Mouse (Mus musculus): ENCODE results near the gene Fibp.
A peak's percentile ranks its signal among the peaks of the same experiment; 100 is the strongest.
"Not testable (repeated sequence)": the region's sequence is repeated elsewhere in the genome, so short reads cannot be mapped to it uniquely, and the experiment has no call there.

Fibp gene

DNA sequence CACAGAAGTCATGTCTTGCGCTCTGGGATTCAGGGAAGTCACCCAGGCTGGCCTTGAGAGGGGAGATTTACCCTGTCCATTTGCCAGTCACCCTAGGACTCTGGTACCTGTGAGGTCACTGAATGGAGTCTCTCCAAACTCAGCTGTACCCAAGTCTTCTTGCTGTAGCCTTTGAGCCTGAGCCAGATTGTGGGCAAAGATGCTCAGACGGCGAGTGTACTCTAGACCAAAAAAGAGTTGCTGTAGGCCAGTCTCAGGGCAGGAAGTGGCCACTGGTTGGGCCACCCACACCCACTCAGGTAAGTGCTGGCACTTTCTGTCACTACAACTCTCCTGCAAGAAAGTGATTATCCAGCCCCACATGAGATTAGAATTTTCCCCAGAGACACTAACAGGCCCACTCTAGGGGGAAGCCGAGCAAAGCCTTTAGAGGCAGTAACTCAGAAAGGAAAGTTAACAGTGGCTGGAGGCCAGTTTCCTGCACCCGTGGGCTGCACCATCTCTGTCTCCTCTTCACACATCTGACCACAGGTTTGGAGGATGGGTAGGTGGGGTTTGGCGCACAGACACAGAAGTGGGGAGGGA lies 6.6 kb downstream of the Fibp start:
- no peak for DNase-seq

DNA sequence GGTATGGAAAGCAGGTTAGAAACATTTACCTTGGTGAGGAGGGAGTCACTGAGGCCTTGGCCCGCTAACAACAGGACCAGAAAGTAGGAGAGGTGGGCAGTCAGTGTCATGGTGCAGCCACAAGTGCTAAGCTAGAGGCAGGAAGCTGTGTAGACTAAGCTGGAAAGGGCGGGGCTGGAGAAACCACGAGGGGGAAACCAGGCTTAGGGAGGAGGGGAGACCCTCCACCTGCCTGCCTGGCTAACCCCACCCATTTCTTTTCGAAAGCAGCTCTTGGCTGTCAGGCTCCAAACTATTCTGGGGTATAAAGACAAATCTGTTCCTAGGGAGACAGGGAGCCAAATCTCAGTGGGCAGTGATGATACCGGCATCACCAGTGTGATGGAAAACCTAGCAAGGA lies 8.0 kb downstream of the Fibp start, which contains the start of gene Ctsw:
TSS of gene Ctsw (minus strand) at position 134 of the 400 bp plus-strand sequence.
- no peak for DNase-seq

DNA sequence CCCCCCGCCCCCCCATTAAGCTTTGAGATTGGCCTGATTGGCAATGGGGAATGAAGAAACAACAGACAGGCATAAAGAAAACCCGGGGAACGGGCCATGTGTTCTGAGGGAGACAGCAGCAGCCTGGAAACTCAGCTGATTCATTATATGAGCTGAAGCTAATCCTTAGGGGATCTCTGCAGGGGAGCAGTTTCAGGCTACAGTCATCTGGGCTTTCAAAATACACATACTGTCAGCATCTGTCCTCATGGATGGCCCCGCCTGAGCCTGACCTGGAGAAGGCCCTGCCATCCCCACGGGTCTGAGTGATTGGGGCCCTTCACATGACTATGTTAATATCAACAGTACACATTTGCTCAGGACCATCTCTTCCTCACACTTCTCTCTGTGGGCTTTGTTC lies 11.4 kb downstream of the Fibp start:
- DNase-seq = no peak

DNA sequence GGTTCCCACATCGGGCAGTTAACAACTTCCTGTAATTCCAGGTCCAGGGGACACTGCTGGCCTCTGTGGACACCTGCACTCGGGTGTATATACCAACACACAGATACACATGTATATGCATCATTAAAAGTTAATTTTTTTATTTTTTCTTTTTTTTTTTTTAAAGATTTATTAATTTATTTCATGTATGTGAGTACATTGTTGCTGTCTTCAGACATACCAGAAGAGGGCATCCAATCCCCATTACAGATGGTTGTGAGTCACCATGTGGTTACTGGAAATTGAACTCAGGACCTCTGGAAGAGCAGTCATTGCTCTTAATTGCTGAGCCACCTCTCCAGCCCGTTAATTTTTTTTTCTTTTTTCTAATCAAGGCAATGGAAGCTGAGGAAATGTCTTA lies 12.4 kb downstream of the Fibp start:
- no peak for DNase-seq

DNA sequence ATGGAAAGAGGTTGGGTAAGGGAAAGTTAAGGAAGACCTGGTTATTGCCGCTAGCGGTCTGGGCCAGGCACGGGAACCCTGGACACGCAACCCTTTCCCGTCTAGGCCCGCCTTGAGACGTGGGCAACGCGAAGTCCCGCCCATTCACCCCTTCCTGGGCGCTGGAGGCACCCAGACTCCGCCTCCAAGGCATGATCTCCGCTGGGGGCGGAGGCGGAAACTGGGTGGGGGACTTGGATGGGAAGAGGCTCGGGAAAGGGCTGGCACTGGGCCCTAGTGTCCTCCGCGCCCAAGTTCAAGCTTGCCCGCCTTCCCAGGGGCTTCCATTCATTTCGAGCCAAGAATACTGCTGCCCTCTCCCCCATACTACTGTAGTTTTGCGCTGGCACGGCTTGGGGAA lies 13.3 kb downstream of the Fibp start, which contains the start of gene Efemp2:
TSS of gene Efemp2 (plus strand) at position 235 of the 400 bp plus-strand sequence.
- peak in 1 of 2 experiments; percentile 68 for DNase-seq

DNA sequence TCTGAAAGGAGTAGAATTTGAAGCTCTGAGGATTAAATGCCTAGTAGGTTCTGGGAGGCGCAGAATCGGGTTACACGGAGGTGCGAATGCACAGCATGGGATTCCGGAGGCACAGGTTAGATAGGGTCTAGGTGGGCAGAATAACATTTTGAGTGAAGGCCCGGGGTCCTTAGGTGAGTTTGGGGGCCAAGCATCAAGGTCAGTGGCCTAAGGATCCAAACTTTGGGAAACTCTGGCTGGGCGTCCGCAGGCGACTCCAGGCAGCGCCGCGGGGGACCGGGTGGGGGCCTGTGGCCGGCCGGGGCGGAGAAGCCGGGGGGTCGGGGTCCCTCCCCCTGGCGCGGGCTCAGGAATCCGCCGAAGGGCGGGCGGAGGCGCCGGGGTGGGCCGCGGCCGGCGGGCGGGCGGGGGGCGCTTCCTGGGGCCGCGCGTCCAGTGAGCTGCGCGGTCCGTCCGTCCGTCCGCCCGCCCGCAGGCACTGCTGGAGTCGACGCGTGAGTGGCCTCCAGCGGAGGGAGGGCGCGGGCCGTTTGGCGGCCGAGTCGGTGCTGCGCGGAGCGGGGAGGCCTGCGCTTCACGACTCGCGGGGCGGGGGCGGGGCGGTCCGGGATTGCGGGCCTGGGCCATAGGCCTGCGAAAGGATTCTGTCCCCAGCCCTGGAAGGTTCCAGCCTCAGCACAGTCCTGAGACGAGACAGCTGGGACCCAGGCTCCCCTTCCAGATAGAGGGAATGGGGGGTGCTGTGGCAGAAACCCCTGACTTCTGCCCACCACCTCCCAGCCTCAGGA lies 14.1 kb downstream of the Fibp start:
- peak in 1 of 2 experiments; percentile 69 for DNase-seq

DNA sequence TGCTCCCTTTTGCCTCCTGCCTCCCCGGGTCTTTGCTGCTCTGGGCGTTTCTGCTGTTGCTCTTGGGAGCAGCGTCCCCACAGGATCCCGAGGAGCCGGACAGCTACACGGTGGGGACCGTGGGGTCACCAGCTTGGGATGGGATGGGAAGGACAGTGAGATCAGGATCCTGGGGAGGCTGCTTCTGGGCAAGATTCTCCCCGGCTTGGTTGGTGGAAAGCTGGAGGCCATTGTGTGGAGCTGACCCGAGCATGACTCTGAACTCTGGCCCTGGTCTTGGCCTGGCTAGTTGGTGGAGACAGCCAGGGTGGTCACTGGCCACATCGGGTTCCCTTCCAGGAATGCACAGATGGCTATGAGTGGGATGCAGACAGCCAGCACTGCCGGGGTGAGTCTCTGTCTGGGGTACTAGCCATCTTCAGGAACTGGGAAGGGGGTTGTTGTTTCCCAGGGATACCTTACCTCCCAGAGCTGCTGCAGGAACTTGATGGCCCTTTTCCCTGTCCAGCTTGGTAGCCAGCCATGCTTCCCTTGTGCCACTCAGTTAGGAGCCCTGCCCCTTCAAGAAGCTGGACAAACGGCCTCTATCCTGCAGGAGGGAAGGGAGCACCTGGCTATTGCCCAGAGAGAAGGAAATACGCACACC lies 14.8 kb downstream of the Fibp start:
- peak; percentile 44 to 58 for DNase-seq

DNA sequence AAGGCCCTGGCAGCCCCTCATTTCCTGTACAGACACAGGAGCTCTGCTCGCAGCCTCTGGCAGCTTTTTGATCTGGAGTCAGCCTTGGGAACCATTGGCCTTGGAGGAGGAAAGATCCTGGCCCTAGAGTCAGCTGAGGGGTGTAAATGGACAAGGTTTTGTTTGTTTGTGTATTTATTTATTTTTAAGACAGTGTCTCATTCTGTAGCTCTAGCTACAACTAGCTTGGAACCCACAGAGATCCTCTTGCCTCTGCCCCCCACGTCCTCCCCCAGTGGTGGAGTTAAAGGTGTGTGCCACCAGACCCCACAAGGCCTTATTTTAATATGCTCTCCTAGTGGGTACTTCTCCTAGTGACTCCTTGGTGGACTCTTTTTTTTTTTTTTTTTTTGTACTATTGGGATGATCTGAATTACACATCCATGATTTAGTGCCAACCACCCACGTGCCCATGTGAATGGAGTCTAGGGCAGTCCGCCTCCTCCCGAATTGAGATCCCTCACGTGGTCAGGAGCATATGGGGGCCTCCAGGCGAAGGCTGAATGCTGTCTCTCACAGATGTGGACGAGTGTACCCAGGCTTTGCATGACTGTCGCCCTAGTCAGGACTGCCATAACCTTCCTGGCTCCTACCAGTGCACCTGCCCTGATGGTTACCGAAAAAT lies 16.7 kb downstream of the Fibp start:
- no peak for DNase-seq

DNA sequence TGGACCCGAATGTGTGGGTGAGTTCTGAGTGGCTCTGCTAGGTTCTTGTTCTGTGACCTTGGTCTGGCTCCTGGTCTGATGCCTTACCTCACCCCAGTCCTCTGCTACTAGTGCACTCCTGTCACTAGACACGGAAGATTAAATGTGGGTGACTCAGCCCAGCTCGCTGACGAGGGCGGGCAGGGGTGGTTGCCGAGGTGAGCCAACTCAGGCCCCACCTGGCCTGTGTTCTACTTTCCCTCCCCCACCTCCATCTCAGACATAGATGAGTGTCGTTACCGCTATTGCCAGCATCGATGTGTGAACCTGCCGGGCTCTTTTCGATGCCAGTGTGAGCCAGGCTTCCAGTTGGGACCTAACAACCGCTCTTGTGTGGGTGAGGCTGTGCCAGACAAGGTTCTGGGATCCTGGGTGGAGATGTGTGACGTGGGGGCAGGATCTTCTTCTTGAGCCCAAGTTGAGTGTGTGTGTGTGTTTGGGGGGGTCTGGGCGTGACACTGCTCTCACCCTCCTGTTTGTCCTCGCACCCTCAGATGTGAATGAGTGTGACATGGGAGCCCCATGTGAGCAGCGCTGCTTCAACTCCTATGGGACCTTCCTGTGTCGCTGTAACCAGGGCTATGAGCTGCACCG lies 17.4 kb downstream of the Fibp start:
- DNase-seq = peak in 1 of 2 experiments; percentile 3

DNA sequence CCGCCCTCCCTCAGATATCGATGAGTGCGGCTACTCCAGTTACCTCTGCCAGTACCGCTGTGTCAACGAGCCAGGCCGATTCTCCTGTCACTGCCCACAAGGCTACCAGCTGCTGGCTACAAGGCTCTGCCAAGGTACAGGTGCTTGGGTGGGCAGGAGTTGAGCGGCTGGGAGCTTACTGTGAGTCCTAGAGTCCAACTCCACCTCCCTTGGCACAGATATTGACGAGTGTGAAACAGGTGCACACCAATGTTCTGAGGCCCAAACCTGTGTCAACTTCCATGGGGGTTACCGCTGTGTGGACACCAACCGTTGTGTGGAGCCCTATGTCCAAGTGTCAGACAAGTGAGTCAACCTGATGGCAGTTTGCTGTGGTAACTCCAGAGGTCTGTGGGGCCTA lies 19.6 kb downstream of the Fibp start:
- DNase-seq = peak in 1 of 2 experiments; percentile 9

DNA sequence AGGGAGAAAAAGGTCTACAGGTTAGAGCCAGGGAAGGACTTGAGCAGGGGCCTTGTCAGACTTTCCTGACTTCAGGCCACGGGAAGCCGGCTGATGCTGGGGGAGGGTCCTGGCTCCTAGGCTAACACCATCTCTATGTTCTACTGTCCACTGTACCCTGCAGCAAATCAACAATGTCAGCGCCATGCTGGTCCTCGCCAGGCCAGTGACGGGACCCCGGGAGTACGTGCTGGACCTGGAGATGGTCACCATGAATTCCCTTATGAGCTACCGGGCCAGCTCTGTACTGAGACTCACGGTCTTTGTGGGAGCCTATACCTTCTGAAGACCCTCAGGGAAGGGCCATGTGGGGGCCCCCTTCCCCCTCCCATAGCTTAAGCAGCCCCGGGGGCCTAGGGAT lies 21.0 kb downstream of the Fibp start:
- peak in 1 of 2 experiments; percentile 10 for DNase-seq

DNA sequence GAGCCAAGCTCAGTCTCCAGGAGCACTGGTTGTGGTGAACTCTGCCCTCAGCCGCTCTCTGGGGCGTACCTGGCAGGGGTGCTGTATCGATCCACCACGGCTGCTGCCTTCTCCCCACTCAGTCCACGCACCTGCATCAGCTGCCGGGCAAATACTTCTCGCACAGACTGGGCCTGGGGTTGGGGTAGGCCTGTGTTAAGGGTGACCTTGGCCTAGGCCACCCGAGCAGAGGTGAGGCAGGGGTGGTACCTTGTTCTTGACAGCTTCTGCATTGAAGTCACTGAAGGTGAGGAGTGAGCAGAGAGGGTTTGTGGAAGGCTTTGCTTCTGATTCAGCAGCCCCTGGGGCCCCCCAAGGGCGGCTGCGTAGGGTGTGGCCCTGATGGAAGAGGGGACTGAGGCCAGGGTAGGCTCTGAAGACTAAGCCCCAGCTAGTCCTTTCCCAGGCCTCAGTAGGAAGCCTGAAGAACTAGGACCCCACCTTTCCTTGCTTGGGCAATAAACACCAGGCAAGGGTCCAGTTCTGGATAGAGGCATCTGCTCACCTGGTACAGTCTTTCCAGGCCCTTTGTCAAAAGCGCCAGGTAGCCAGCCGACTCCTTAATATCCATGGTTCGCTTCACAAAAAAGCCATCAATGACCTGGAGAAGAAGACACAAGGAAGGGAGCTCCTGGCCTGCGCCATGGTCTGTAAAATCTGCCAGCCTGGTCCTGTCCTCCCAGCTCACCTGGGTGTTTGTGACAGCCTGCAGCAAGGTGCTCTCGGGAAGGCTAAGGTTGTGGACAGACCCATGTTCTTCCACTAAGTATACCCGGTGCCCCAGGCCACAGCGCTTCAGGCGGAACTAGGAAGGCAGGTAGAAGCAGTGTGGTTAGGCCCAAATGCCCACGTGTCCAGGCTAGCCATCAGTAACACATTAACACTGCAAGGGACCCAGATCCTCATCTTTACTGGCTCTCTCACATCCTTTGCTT lies 23.3 kb downstream of the Fibp start:
- peak in 1 of 2 experiments; percentile 23 for DNase-seq

DNA sequence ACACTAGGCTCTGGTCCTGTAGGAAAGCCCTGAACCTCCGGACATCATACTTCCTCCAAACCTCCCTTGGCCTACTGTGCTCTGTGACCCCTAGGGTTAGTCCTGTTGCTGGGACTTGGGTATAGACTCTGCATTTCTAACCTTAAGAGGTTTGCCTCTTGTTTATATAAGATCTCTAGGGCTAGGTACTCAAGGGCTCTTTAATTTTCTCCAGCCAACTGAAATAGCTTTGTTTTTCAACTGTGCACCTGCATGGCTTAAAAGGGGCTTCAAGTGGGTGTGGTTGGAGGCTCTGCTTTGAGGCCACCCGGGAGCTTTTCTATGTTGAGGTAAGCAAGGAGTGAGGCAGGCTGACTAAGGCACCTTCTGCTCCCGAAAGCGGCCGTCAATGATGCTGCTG lies 24.1 kb downstream of the Fibp start:
- no peak for DNase-seq

DNA sequence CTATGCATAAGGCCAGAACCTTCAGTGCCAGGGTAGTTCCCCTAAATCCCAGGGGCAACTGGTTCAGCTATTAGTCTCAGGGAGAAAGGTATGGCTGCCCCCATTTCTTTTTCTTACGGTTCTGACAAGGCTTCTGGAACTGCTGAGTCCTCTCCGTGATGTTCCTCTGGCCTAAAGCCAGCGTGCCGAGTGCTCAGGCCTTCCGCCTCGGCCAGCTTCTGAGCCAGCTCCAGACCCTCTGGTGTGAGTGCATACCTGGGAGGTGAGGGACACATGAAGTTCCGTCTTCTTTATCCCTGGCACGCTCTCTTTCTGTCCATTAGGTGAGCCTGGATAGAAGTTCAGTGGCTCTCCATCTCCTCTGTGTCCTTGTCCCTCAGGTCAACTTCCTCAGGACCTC lies 25.0 kb downstream of the Fibp start:
- peak in 1 of 2 experiments; percentile 57 for DNase-seq

DNA sequence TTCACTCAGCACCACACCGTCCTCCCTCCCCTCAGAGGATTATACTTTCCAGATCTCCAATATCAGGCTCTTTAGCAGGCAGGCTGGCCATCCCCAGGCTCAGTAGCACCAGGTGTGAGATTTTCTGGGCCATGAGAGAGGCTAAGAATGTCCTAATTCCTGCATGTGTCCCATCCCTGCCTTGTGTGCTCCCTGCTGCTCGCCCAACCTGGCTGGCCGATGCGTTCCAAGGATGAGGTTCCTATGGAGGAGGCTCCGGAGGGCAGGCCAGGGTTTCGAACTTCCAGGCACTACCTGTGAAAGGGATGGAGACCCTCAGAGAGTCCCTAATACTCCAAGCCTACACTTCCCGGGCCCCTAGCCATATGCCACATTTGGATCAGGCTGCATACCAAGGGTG lies 25.4 kb downstream of the Fibp start:
- DNase-seq = peak; percentile 83

DNA sequence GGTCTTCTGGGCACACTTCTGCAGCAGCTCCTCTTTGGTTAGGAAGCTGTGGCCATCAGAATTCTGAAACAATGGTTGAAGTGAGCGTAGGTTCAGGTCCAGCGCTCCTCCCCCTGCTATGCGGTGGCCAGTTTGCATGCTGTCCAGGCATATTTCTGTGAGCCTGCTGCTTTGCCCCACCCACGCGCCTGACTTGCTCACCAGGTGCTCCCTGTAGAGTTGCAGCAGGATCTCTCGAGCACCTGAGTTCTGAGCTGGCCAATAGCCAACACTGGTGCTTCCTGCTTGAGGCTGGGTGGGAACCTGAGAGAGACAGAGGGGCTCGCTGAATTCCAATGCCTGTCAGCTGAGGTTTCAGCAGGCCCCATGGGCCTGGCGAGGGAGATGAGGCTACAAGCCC lies 25.9 kb downstream of the Fibp start:
- peak; percentile 73 to 75 for DNase-seq

DNA sequence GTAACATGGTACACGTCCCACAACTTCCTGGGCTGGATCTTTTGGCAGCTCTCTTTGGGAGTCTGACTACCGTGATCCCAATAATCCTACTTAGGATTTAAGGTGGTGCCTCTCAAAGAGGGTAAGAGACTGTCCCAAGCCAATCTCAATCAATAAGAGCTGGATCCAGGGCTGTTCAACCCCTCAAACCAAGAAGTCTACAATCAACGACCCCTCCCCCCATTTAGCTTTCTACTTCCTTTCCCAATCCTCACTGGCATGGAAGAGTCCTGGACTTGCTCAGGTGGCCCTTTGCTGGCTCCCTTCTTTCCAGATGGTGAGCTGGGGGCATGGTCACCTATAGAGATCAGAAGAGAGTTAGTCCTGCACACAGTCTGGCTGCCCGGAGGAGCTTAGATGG lies 26.4 kb downstream of the Fibp start:
- DNase-seq = peak in 1 of 2 experiments; percentile 14

DNA sequence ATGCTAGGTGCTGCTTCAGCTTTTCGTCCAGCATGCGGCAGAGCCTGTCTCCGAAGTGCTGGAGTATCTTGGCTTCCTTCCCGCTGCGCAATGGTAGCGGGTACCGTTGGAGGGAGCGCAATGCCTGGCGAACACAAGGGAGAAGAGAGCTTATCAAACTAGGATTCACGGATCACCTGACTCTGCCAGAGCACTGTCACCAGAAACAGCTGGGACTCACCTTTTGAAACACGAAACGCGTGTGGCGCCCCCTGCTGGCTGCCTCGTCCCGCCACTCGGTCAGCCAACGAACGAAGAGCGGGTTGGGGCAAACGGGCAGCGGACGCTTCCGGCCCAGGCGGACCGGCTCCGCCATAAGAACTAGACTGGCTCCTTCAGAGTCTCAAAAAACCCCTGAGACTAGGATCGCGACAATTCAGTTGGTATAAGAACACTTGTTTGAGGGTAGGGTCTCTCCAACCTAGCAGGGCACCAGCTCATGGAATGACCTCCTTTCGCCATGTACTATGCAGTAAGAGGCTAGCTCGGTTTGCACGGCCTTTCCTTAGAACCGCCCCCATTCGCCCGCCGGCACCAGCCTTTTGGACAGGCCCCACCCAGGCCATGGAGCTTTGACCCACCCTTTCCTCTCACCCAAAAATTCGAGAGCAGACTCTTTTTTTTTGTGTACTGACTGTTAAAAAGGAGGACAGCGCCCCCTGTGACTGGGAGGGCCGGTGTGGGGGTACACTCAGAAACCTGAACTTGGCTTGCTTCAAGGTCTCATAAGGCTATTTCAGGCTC lies 27.5 kb downstream of the Fibp start, which contains the start of gene Mus81:
TSS of gene Mus81 (minus strand) at position 635 of the 783 bp plus-strand sequence.
- DNase-seq = peak; percentile 97 to 98

DNA sequence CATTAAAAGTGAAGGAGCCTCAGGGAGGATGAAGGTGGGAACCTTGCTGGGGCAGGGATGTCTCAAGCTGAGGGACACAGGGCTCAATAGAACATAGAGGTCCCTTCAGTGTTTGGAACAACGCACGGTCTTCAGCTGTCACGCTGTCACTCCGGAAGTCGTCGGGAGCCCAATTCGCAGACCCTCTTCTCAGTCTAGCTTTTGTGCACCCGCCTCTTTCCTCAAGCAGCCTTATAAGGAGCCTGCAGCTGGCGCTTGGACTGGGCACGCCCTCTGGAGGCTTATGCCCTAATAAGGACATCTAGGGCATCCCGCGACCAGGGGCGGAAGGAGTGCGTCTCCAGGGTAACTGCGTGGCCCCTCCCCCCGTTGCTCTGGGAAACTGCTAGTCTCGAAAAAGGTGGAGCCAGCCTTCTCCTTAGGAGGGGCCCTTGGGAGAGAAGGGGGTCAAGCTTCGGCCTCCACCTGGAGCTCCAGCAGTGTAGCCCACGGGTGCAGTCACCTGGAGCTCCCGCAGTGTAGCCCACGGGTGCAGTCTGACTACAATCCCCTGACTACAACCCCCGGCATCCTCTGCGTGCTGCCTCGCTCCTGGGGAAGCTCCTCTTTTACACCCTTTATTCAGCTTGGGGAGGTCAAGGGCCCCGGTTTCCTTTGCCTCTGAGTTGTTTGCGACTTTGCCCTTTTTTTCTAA lies 28.6 kb downstream of the Fibp start:
- peak; percentile 94 to 95 for DNase-seq

DNA sequence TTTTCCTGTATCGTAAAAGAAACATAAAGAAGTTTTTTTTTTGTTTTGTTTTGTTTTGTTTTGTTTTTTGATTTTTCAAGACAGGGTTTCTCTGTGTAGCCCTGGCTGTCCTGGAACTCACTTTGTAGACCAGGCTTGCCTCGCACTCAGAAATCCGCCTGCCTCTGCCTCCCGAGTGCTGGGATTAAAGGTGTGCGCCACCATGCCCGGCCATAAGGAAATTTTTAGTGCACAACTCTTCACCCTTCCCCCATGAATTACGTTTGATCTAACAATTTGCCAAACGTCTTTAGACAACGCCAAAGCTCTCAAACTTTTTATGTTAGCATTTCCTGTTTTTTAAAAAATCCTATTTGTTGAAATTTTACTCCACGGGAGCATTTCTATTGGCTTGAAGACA lies 29.3 kb downstream of the Fibp start:
- DNase-seq = not testable (repeated sequence)
